In genomic region chr13:80613167-80613883, GRCm38 (mm10) we compare ENCODE assay signal across 14 mouse cellular contexts.
A peak's percentile ranks its signal among the peaks of the same experiment; 100 is the strongest.
DNase-seq lines count a peak whose midpoint lies in the region; ATAC-seq lines count a peak whose summit lies in the region.
"Had no signal": no experiment of that assay in that cellular context is flagged by ENCODE, and none has a peak within 500 bp of the region (broad histone marks: within the 10 kb centered on the region; RNA-seq: fewer than 3 reads in every experiment).

No protein-coding gene starts in this region.

- H3K4me2 ChIP-seq in forebrain, embryonic 16.5 days (ENCODE audit: low read length) = no peak overlapping the region; the same call in 1 of the 2 replicates

- peak; percentile 60 for ATAC-seq in forebrain, embryonic 16.5 days
- ATAC-seq: activated CD4-positive, CD25-positive, alpha-beta regulatory T cell, adult 4 months had no signal

- intact Hi-C loops in left cerebral cortex, postnatal 36 days (cut with DNase I) = no loop called here

- no peaks in the 10 kb centered on the region for H3K9me3 ChIP-seq in forebrain, embryonic 16.5 days (ENCODE audit: control insufficient read depth, low read length)

- no peaks in the 10 kb centered on the region for H3K27me3 ChIP-seq in forebrain, embryonic 16.5 days (replicated peaks; ENCODE audit: control insufficient read depth, insufficient read depth, low read length)

- H3K9ac ChIP-seq in forebrain, embryonic 16.5 days (replicated peaks; ENCODE audit: low read depth, low read length) = no peak overlapping the region
- H3K9ac ChIP-seq: liver, embryonic 14.5 days had no signal

- H3K36me3 ChIP-seq in forebrain, embryonic 16.5 days (ENCODE audit: control insufficient read depth, insufficient read depth) = no peaks in the 10 kb centered on the region

- 45% methylated on average over 9 of the region's 9 CpGs for WGBS in forebrain, embryonic 16.5 days

- H3K4me1 ChIP-seq in forebrain, embryonic 16.5 days (replicated peaks; ENCODE audit: control insufficient read depth, insufficient read depth, low read length) = 0 out of 2 replicates have a peak, but pooled peaks cover 5% of the 10 kb centered on the region

- no peak overlapping the region for H3K27ac ChIP-seq in forebrain, embryonic 16.5 days (ENCODE audit: low read length)
- H3K27ac ChIP-seq: kidney, postnatal 0 days; liver, embryonic 14.5 days had no signal

- peak; percentile 6 for DNase-seq in layer of hippocampus, adult 9-11 months
- no peak for DNase-seq in layer of hippocampus, adult 9-10 months (ENCODE audit: low spot score)
- DNase-seq in left cerebral cortex, postnatal 36 days (ENCODE audit: low spot score in 2 of 2) = peak; percentile 17 to 21
- DNase-seq in right cerebral cortex, postnatal 36 days (ENCODE audit: low spot score in 2 of 2) = peak; percentile 8 to 34
- no peak for DNase-seq in ovary, adult 18-20 months (ENCODE audit: low spot score)
- no peak for DNase-seq in cerebellum, adult 11-12 months
- DNase-seq in cerebellum, postnatal 36 days = no peak
- DNase-seq: cerebellum, postnatal 25 days; gastrocnemius, postnatal 14 days; thymus, adult 2 months had no signal

- H3K4me3 ChIP-seq in forebrain, embryonic 16.5 days (replicated peaks; ENCODE audit: low read length) = no peak overlapping the region

Comparison
In these comparisons a context has a peak if more than half of its experiments do, and no peak if none do; other contexts are left out.
1. DNase-seq: peak in layer of hippocampus, adult 9-11 months (single experiment), left cerebral cortex, postnatal 36 days (2 of 2) and right cerebral cortex, postnatal 36 days (2 of 2); none in layer of hippocampus, adult 9-10 months (single experiment), ovary, adult 18-20 months (single experiment), cerebellum, adult 11-12 months (single experiment) and cerebellum, postnatal 36 days (0 of 2).